Mouse (Mus musculus): ENCODE measurements around the gene Pou2af1. TPM values are rescaled to one million over a fixed set of nuclear protein-coding genes. Genes with fewer than 3 reads are reported as not detected.

Pou2af1 gene
- polyA plus RNA-seq, 1 experiment from 2014 or later, result not detected

DNA sequence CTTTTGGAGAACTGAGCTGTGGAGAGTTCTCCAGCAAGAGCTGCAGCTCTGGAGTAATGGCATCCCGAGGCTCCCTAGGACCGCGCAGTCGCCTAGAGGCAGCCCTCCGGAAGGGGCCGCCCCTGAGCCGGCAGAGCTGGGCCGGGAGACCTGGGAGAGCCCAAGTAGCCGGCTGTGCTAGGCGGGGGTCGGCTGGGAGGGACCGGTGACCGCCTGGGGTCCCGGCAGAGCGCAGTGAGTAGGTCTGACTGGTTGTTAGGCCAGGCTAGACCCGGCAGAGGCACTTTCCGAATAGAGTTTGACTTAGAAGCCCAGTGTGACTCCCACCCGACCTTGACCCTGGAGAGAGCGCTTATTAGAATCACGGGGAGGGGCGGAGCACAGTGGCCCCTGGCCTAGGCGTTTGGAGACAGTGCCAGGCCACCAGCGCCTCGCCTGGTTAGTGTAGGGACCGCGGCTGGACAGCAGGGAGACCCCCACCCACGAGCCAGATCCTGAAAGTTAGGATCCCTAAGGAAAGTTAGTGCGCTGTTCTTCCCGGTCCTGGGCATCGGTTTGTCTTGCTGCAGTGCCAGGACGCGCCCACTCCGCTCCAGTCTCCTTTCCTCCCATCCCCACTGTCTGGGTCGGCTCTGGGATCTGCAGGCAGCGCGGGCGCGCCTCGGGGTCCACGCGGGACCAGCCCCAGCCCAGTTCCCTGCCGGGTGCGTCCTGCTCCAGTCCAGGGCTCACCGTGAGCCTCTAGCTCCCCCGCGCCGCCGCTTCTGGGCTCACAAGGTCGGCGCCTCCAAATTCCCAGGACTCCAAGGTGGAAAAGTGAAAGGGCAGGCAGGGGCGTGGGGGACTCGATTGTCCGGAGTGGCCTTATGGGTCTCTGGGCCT is 65.2 kb downstream of the Pou2af1 start, which contains the start of gene Colca2:
Colca2 (minus strand) TSS at position 70 of the 882 bp plus-strand sequence.
- Histone ChIP-seq H3K9ac (ENCODE audit: low read depth, low read length) (peak within 1 kb of the TSS; percentile 67), H3K4me2 (replicated peaks; ENCODE audit: low read depth, low read length) (peak within 1 kb of the TSS; percentile 93), H3K27ac (ENCODE audit: low read depth, low read length) (no peak within 1 kb of the TSS), H3K4me3 (ENCODE audit: low read depth, low read length) (peak within 1 kb of the TSS; percentile 52), H3K9me3 (ENCODE audit: control insufficient read depth, low read length) (no peaks in the 10 kb centered on the region), H3K36me3 (ENCODE audit: control insufficient read depth, insufficient read depth, low read length) (no peaks in the 10 kb centered on the region), H3K27me3 (ENCODE audit: control insufficient read depth, insufficient read depth, low read length) (peaks cover 11% of the 10 kb centered on the region), H3K4me1 (replicated peaks; ENCODE audit: control insufficient read depth, insufficient read depth, low read length) (0 out of 2 replicates have a peak, but pooled peaks cover 2% of the 10 kb centered on the region)
- DNase-seq (ENCODE audit: low spot score) (peak; percentile 83), ATAC-seq (ENCODE audit: low FRiP score) (peak; percentile 98)
- under 1% methylated on average over 53 of the region's 53 CpGs for WGBS

DNA sequence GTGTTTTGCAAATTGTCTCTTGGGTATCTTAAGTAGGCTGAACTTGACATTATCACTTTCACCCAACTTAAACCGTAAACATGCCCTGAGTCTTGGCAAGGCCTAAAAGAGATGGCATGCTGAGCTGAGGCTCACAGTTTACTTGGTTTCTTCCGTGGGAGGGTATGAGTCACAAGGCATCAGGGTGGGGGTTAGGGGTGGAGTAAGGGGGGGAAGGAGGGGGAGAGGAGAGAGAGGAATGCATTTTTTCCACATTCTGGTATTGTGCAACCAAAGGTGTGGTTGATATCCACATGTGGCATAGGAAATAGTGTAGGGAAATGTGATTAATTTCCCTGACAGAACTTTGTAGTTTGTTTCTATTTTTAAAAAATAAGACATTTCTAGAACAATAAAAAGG is 72.6 kb downstream of the Pou2af1 start:
- no peak for ATAC-seq (ENCODE audit: low FRiP score)
- no peak overlapping the region for H3K4me3 ChIP-seq (ENCODE audit: low read depth, low read length)
- no peaks in the 10 kb centered on the region for H3K27me3 ChIP-seq (ENCODE audit: control insufficient read depth, insufficient read depth, low read length)

More for the DNA sequence above, 72.6 kb downstream of the Pou2af1 start:
- no peak overlapping the region for H3K9ac ChIP-seq (ENCODE audit: low read depth, low read length)
- DNase-seq (ENCODE audit: low spot score), result no peak
- no peaks in the 10 kb centered on the region for H3K9me3 ChIP-seq (ENCODE audit: control insufficient read depth, low read length)
- 58% methylated on average over 2 of the region's 2 CpGs for WGBS
- no peaks in the 10 kb centered on the region for H3K4me1 ChIP-seq (replicated peaks; ENCODE audit: control insufficient read depth, insufficient read depth, low read length)
- H3K27ac ChIP-seq (ENCODE audit: low read depth, low read length), result no peak overlapping the region
- H3K4me2 ChIP-seq (replicated peaks; ENCODE audit: low read depth, low read length), result no peak overlapping the region
- H3K36me3 ChIP-seq (ENCODE audit: control insufficient read depth, insufficient read depth, low read length), result no peaks in the 10 kb centered on the region

Other genes starting within 250 kb of the Pou2af1 start
- 14.3 and 15.0 TPM in 2 replicates for gene Sik2, start 204.6 kb upstream of the Pou2af1 start, polyA plus RNA-seq (2014; fragmentation: Nextera tagmentation; extraction: Ambion mirVana)
- not detected in 2 replicates for gene Btg4, start 152.8 kb upstream of the Pou2af1 start, polyA plus RNA-seq (2014; fragmentation: Nextera tagmentation; extraction: Ambion mirVana)
- 1.0 and 1.6 TPM in 2 replicates for gene Layn, start 136.6 kb upstream of the Pou2af1 start, polyA plus RNA-seq (2014; fragmentation: Nextera tagmentation; extraction: Ambion mirVana)
- 0.88 and 1.5 TPM in 2 replicates for gene 4833427G06Rik, start 111.6 kb upstream of the Pou2af1 start, polyA plus RNA-seq (2014; fragmentation: Nextera tagmentation; extraction: Ambion mirVana)
- gene Gm32742, start 48.2 kb upstream of the Pou2af1 start, polyA plus RNA-seq (2014; fragmentation: Nextera tagmentation; extraction: Ambion mirVana), result 0.08 TPM in 1 of 2 replicates, not detected in the other
- 1.6 and 1.8 TPM in 2 replicates for gene Colca2, start 64.9 kb downstream of the Pou2af1 start, polyA plus RNA-seq (2014; fragmentation: Nextera tagmentation; extraction: Ambion mirVana)
- gene 1810046K07Rik, start 115.2 kb downstream of the Pou2af1 start, polyA plus RNA-seq (2014; fragmentation: Nextera tagmentation; extraction: Ambion mirVana), result not detected in 2 replicates